Mouse (Mus musculus) adrenal gland, adult 2 months (tissue): ENCODE measurements at regions not wholly inside any gene's neighbourhood (a gene's known extent, or its start where the extent isn't known, plus 50 kb on each side); places are given as distances from the start of the nearest gene placed in this dataset.

Source experiments
- DNase-seq: peaks from one replicate; pipeline ENCODE4 v3.0.0; 2021

DNA sequence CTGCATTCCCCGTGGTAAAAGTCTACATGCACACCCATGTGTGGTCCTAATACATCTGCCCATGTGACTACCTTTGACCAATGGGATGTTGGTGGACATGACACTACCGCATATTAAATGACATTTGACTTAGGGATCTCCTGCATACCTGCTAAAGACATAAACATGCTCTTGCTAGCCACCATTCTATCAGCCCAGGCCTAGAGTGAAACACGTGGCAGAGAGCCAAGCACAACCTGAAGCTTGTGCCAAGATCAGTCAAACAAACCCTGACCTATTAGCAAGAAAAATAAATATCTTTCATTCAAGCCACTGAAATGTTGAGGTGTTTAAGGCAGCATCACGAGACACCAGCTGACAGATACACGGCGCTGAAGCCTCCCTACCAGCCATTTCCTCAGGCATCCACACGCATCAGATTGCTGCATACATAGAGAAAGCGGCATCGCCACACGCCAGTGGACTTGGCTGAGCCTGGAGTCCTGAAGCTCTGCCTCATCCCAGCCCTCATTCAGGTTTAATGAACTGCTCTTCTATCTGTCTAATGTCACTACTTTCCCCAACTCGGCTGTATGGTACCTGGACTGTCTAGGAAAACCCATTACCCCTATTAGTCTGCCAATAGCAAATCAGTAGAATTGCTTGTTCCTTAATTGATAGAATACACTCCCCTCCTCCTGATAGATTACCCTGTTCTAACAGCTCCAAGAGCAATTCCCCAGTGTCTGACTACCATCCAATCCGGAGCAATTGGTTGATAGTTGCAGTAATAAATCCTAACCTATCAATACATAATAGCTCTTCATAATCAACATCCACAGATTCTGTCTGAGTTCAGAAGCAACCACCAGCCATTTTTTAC, 242.8 kb upstream of the Rsrc1 start:
- DNase-seq: peak; percentile 59

DNA sequence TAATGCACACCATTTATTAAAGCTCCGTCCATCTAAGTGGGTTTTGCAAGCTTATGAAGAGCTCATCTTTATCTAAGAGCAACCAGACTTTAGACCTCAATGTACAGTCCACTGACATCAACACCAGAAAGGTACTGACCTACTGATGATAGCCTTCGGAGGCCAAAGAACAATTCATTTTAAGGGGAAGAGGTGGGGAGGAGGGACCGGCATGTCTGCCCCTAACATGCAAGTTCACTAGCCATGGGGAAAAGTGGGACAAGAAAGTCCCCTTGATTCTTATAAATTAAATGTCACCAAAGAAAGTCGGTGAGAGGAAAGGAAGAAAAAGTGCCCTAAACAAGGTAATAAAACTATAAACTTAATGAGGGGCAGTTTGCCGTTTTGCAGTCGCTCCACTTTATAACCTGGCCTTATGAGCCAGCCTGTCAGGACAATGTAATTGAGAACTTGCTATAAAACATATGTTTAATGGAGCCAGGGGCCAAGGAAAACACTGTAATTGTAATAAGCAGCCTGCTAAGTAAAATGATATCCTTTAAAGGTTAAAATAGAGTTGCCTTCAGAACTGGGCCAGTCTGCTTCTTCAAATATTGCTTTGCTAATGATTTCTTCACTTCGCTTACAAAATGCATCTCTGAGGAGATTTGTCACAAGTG, 241.7 kb upstream of the Rsrc1 start:
- DNase-seq: no peak

DNA sequence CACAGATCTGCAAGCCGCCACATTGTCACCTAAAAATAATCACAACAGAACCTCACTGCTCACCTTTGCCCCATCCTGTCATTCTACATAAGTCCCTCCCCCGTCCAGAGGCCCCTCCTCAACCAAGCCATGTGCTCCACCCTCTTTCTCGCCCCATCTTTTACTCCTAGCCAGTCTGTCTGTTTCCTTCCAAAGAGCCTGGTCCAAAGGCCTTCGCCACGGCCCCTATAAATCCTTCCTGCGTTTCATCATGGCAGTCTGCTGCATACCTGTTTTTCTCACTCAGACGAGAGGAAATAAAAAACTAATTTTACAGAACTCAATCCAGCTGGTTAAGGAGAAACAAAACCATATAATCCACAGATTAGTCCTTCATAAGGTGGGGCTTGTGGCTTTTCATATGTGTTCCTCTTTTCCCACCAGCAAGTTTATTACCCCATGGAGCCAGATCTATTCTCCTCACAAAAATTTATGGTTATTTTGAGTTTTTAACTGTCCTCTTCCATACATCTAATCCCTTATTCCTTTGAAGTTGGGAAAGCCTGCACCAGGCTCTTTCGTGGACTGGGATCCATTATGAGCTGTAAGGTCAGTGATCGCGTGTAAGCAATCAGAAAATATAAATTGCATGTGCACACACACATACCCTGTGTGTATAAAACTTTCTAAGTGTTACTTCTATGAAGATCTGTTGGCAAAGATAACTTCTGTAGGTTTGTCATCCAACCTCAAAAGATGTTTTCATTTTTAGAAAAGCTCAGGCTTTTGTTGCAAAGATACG, 236.9 kb upstream of the Rsrc1 start:
- no peak for DNase-seq

DNA sequence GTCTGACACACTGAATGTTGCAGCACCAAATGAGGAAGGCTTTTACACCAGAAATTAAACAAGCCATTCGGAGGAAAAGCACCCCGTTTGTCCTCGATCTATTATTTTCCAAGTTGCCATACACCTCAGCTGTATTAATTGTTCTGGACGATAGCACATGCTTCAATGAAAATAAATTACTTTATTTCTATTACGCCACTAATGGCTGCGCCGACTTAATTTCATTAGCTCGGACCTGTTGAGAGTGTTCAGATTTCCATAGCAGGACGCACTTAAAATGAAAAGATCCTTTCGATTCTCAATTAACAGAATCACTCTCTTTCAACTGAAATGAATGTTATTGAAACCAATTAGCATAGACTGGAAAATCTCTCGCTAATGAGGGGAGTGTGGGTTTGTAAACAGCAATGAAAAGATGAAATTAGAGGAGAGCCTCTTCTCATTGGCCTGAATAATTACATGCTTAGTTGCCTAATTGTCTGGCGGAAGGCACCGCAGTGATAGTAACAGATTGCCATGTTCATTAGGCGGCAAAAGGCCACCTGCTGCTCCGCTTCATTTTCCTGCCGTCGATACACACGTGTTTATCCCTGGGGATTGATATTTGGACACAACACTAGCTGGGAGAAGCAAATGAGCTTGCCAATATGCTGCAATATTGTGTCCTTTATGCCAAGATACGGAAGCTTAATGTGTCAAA, 234.7 kb upstream of the Rsrc1 start:
- DNase-seq: no peak

DNA sequence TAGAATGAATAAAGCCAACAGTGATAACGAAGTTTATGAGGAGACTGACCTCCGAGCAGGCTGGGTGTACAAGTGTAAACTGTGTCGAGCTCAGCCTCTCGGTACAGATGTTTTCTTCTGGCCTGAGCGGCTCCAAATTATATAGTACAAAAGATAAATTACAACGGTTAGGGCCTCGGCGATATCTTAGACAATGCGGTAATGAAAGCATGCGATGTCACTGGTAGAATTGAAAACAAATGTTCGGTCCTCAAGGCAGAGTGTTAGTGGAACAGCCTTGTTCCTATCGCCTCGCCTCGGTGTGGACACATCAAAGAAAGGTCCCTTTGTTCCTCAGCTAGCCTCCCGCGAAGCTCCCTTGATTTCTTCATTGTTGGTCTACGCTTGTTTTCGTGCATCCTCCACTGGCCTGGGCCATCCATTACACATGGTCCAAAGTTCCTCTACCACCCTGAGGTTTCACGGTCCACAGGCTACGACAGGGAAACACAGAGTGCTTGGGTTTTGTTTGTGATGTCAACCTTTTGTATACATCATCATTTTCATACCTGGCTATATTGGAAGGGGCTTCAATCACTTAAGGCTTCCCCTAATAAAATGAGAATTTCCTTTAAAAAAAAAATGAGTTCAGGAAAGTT, 234.0 kb upstream of the Rsrc1 start:
- no peak for DNase-seq

DNA sequence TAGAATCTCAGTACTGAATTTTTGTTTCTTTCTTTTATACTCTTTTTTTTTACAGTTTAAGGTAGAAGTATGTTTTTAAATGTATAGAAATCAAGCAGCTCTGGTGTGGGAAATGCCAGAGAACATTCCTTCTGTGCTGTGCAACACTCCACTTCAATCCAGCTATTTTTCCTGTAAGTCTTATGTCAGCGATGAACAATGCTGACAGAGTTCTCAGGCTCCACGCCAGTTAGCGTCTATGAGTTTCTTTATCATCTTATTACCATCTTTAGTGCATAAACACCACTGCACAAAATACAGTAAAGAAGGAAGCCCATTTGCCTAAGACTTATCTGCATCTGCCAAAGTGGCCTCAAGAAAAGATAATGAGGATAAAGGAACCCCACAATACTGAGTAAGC, 223.0 kb upstream of the Rsrc1 start:
- no peak for DNase-seq

DNA sequence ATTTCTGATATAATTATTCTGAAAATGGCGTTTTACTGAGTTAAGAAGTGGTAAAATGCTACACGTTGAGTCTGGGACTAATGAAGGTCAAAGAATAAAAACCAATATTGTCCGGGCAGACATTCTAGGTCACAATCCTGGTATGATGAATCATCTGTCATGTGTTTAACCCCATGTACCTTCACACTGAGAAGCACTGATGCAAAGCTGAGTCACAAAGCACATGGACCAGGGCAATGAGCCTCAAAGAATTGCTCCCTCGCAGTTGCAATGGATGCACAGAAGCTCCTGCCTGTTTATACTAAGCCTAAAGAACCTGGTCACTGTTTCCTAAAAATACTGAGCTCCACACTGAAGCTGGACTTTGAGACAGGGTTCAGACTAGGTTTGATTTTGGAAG, 221.3 kb upstream of the Rsrc1 start:
- peak; percentile 35 for DNase-seq

DNA sequence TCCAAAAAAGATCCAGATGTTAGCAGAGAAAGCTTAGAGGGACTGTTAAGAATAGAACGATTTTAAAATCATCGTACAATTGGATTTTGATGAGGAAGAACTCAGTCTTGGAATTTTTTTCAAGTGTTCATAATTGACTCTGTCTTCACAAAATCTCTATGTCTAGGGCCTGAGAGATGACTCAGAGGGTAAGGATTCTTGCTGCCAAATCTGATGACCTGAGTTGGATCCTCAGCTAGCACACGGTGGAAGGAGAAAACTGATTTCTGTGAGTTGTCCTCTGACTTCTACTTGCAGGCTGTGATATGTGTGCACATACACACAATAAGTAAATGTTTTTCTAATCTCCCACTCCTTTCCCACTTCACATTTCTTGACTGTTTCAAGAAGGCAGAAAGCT, 218.7 kb upstream of the Rsrc1 start:
- no peak for DNase-seq

DNA sequence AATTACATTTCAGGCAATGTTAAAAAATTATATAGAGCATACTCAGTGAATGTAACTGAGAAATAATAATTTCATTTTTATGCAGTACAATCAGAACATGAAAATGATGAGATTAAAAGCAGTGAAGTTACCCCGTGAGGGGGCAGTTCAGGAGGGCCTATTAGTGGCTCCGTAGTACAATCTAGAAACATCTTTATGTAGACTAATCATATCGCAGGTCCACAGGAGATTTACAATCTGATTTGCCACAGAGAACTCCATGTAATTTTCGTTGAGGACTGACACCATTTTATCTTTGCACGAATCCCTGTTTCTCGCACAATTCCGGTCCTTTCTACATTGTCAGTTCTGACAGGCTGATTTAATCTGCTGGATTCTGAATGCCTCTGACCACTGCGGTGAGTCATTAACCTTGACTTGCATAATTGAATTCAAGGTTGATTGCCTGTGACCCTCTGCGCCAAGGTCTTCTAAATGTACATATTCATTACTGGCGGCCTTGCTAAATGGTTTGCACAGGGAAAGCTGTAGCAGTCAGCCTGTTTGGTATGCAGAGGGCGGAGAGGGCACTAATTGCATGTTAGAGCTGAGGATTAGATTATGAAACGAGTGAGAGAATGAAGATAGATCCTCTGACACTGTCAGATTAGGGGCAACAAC, 183.7 kb upstream of the Rsrc1 start:
- peak; percentile 80 for DNase-seq

DNA sequence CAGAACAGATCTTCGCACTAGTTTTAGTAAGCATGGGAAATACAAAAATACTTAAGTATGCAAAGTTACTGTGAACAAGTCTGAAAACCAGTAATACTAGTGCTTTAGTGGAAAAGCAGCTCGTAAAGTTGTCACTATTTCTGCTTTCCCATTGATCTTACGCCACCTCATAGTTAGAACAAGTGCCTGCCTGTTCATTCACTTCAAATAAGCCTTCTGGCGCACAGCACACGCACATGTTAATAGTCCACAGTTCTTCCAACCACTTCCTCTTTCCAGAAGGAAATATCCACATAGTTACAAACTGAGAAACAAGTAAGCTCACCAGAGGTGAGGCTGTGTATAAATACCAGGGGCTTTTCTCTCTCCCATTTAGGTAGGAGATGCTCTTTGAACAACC, 182.9 kb upstream of the Rsrc1 start:
- no peak for DNase-seq

DNA sequence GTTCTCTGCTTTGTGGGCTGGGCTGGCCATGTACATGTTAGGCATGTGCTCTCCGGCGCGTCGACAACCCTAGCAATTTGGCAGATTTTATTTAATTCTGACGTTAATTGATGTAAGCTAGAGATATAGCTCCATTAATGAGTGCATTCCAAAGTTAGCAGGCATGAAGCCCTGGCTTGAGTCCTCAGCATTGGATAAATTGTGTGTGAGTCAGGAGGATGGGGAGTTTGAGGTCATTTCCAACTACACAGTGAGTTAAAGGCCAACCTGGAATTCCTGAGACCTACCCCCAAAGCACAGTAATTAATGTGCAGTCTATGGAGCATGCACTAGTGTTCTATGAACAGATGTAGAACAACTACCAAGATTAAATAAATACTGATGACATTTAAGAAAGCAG, 178.7 kb upstream of the Rsrc1 start:
- DNase-seq: no peak

DNA sequence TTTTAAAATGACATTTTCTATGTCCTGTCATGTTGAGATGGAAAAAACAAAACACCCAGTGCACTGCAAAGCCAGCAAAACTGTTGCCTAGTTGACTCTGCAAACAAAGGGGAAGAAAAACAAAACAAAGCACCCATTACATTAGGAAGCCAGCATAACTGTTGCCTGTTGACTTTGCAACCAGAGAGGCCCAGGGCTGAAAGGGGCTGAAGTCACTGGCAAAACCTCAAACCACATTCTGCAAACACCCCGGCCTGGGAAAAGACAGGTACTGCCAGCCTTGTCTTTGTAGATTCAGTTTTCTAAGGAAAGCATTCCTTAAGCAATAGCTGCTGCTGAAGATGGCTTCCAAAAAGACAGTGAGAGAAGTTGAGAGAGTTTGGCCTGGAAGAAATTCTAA, 175.0 kb upstream of the Rsrc1 start:
- no peak for DNase-seq

DNA sequence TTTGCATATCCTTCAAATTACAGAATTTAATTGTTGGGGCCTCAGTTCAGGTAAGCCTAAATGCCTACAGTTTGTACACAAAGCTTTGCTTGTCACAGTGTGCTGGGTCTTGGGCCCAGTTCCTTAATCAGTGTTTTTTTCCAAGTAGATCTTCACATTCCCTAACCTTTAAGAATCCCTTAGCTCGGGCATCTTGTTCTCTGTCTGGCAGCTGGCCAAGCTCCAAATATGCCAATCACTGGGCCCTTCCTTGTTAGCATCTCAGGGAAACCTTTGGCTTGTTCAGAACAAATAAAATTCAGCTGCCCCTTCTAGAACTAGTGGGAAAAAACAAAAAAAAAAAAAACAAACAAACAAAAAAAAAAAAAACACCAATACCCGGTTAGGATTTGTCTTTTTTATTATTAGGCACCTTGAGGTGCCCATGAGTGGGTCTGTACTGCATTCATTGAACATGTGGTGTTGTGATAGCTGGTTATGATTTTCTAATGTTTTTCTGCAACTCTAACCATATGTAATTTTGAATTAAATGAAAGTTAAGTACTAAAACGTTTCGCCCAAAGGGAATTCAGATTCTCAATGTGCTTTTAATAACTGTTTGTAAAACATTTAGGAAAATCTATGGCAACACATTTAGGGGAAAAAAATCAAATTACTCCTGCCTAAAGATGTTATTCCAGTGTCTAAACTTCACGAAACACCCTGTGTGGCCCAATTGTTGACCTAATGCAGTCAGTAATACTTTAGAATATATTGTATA, 168.3 kb upstream of the Rsrc1 start:
- no peak for DNase-seq

DNA sequence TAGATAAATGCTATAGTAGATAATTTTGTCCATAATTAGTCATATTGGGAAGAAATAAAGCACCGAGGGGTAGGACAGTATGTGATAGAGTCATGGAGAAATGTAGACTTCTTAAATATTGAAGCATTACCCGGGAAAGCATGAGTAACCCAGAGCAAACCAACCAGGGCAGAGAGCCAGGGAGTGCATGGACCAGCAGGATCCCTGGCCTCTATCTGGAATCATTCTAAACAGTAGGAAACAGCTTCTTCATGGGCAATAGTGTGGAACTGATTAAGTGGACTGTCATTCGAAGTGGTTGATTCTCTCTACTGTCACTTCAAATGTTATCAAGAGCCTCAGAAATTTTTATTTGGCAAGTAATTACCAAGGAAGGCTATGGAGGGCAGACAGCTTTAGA, 155.4 kb upstream of the Rsrc1 start:
- DNase-seq: no peak
